Mouse (Mus musculus) gastrocnemius, adult 8-10 months (tissue): ENCODE measurements around the gene Olfr239. TPM values are rescaled to one million over a fixed set of nuclear protein-coding genes. Genes with fewer than 3 reads are reported as not detected.
"Not testable (repeated sequence)": the region's sequence is repeated elsewhere in the genome, so short reads cannot be mapped to it uniquely, and the experiment has no call there.

Source experiments
- DNase-seq, 2 experiments: peaks; one replicate each; pipeline ENCODE4 v3.0.0; 2022; ENCODE audit warnings: low spot score in 2 of 2
- total RNA-seq, 4 experiments: library from RNA; stranded (reverse); gene quantifications; 2 replicates each; pipeline ENCODE4 v1.2.4; 2022

Olfr239 gene
- not detected for total RNA-seq

GRCm38 (mm10) chr17:33191002-33191401 lies at the start of gene Olfr239:
Gene Olfr239, plus strand, starts transcription at chr17:33191302.
- not testable (repeated sequence) for DNase-seq

GRCm38 (mm10) chr17:33168147-33168546 lies 23.0 kb upstream of the Olfr239 start, which contains the start of gene Olfr55:
Gene Olfr55, plus strand, starts transcription at chr17:33168447.
- DNase-seq = not testable (repeated sequence)

GRCm38 (mm10) chr17:33221590-33221989 lies 30.5 kb downstream of the Olfr239 start, which contains the start of gene Olfr1564:
Gene Olfr1564, minus strand, starts transcription at chr17:33221690.
- no peak for DNase-seq

- not testable (repeated sequence) for DNase-seq
These were observed 45.5 kb downstream of the Olfr239 start for GRCm38 (mm10) chr17:33236646-33237045.

Other genes starting within 250 kb of the Olfr239 start
- gene Cyp4f13, start 243.9 kb upstream of the Olfr239 start, total RNA-seq = 1 to 10 TPM; 6.3 to 9.3 (median 7.2) TPM
- 1 to 10 TPM; 1.1 to 1.7 (median 1.4) TPM for gene Zfp472, start 225.5 kb upstream of the Olfr239 start, total RNA-seq
- 1 to 10 TPM; 3.7 to 4.0 (median 3.9) TPM for gene Zfp952, start 198.2 kb upstream of the Olfr239 start, total RNA-seq
- 1 to 10 TPM; 1.8 to 4.8 (median 4.4) TPM for gene Zfp763, start 157.9 kb upstream of the Olfr239 start, total RNA-seq
- gene 4921501E09Rik, start 123.2 kb upstream of the Olfr239 start, total RNA-seq = not detected
- gene Zfp563, start 102.0 kb upstream of the Olfr239 start, total RNA-seq = 1 to 10 TPM; 3.9 to 5.1 (median 4.5) TPM
- gene Morc2b, start 51.6 kb upstream of the Olfr239 start, total RNA-seq = under 1 TPM; 0.17 to 0.62 (median 0.27) TPM
- not detected for gene Olfr55, start 22.9 kb upstream of the Olfr239 start, total RNA-seq
- gene Olfr1564, start 30.4 kb downstream of the Olfr239 start, total RNA-seq = under 1 TPM; 0.27 to 0.46 (median 0.38) TPM
- gene Zfp955a, start 63.8 kb downstream of the Olfr239 start, total RNA-seq = 1 to 10 TPM; 4.1 to 5.8 (median 5.4) TPM
- gene Olfr63, start 73.4 kb downstream of the Olfr239 start, total RNA-seq = not detected
- gene Zfp955b, start 98.2 kb downstream of the Olfr239 start, total RNA-seq = 10 to 100 TPM in 2 of 4 experiments, 1 to 10 TPM in 2; 8.8 to 12.0 (median 10.2) TPM
- gene Zfp81, start 167.6 kb downstream of the Olfr239 start, total RNA-seq = 1 to 10 TPM; 2.6 to 4.8 (median 3.1) TPM
- 1 to 10 TPM; 3.1 to 3.6 (median 3.4) TPM for gene Zfp101, start 203.3 kb downstream of the Olfr239 start, total RNA-seq
- gene Actl9, start 241.6 kb downstream of the Olfr239 start, total RNA-seq = not detected